Mouse (Mus musculus): ENCODE data around the gene Serpinf1.
"Not testable (repeated sequence)": the region's sequence is repeated elsewhere in the genome, so short reads cannot be mapped to it uniquely, and the experiment has no call there.

The Serpinf1 gene

GRCm38 (mm10) chr11:75420037-75420436, 2.5 kb downstream of the Serpinf1 start:
- ChIA-PET POLR2A (no interaction called here), CTCF (no interaction called here)

GRCm38 (mm10) chr11:75415994-75416393, 6.5 kb downstream of the Serpinf1 start:
- CTCF ChIA-PET: interaction anchor here in 1 of 4 experiments (1.8 kb wide), 1 partner anchor 9 kb away, joined by 7 read pairs; no protein-coding TSS in a partner anchor
- POLR2A ChIA-PET: interaction anchor here in 2 of 4 experiments (0.8 to 1.6 kb wide), 6 partner anchors 12 to 95 kb away, joined by 3 to 5 read pairs (median 4); partner anchors contain the start of genes Rilp (in 1 of the 2) and Tlcd2 (in 1 of the 2)

- ChIA-PET CTCF (interaction anchor here in 2 of 4 experiments (0.7 to 1.8 kb wide), 2 partner anchors 8 kb away, joined by 3 to 7 read pairs; no protein-coding TSS in a partner anchor), POLR2A (interaction anchor here in 2 of 4 experiments (0.5 to 1.6 kb wide), 7 partner anchors 11 to 198 kb away, joined by 3 to 5 read pairs (median 4); partner anchors contain the start of genes Rilp (in 1 of the 2) and Tlcd2 (in 1 of the 2))
Observed at GRCm38 (mm10) chr11:75415096-75415495, 7.4 kb downstream of the Serpinf1 start.

- ChIA-PET POLR2A (interaction anchor here in 3 of 4 experiments (0.6 to 1.4 kb wide), 6 partner anchors 8 to 484 kb away, joined by 3 to 7 read pairs (median 4); partner anchors contain the start of genes Srr (in 1 of the 3) and Tlcd2 (in 1 of the 3)), CTCF (interaction anchor here in 3 of 4 experiments (0.6 to 1.5 kb wide), 3 partner anchors 29 to 120 kb away, joined by 3 to 4 read pairs (median 3); no protein-coding TSS in a partner anchor)
Observed at GRCm38 (mm10) chr11:75410591-75410990, 11.9 kb downstream of the Serpinf1 start.

- POLR2A ChIA-PET: interaction anchor here (0.5 to 1.4 kb wide), 17 partner anchors 8 to 553 kb away, joined by 3 to 13 read pairs (median 3); partner anchors contain the start of genes Prpf8 (in 1 of the 4), Rpa1 (in 1 of the 4), Smyd4 (in 1 of the 4) and Srr (in 1 of the 4)
- CTCF ChIA-PET: interaction anchor here in 3 of 4 experiments (0.6 to 1.5 kb wide), 5 partner anchors 28 to 365 kb away, joined by 3 to 4 read pairs (median 3); no protein-coding TSS in a partner anchor
Observed at GRCm38 (mm10) chr11:75409679-75410575, 12.6 kb downstream of the Serpinf1 start.

- ChIA-PET POLR2A (interaction anchor here in 2 of 4 experiments (0.6 to 1.9 kb wide), 12 partner anchors 15 to 236 kb away, joined by 3 to 8 read pairs (median 4); partner anchors contain the start of genes Tlcd2 (in 2 of the 2), Prpf8 (in 1 of the 2), Serpinf1 (in 1 of the 2) and Wdr81 (in 1 of the 2)), CTCF (interaction anchor here (0.5 to 2.0 kb wide), 49 partner anchors 9 to 1049 kb away, joined by 3 to 10 read pairs (median 3); partner anchors contain the start of genes Rilp (in 2 of the 4), Rtn4rl1 (in 2 of the 4), Serpinf1 (in 1 of the 4) and Serpinf2 (in 1 of the 4))
Observed at GRCm38 (mm10) chr11:75406865-75407264, 15.6 kb downstream of the Serpinf1 start.

GRCm38 (mm10) chr11:75406104-75406503, 16.4 kb downstream of the Serpinf1 start:
- POLR2A ChIA-PET: interaction anchor here in 1 of 4 experiments (0.9 to 1.6 kb wide), 4 partner anchors 20 to 181 kb away, joined by 3 to 4 read pairs (median 3); partner anchors contain the start of genes Prpf8 and Wdr81
- CTCF ChIA-PET: interaction anchor here in 3 of 4 experiments (0.6 to 2.0 kb wide), 13 partner anchors 9 to 321 kb away, joined by 3 to 8 read pairs (median 3); partner anchors contain the start of genes Rilp (in 1 of the 3) and Rtn4rl1 (in 1 of the 3)

GRCm38 (mm10) chr11:75404801-75405200, 17.7 kb downstream of the Serpinf1 start:
- ChIA-PET CTCF (interaction anchor here in 1 of 4 experiments (1.0 to 1.4 kb wide), 3 partner anchors 24 to 226 kb away, joined by 3 to 6 read pairs (median 4); partner anchors contain the start of gene Ovca2), POLR2A (no interaction called here)

GRCm38 (mm10) chr11:75403301-75404052, 19.0 kb downstream of the Serpinf1 start:
- CTCF ChIA-PET: interaction anchor here in 1 of 4 experiments (0.6 to 2.3 kb wide), 7 partner anchors 25 to 235 kb away, joined by 3 to 15 read pairs (median 3); partner anchors contain the start of genes Ovca2 and Rilp
- POLR2A ChIA-PET: interaction anchor here in 2 of 4 experiments (0.6 to 2.3 kb wide), 6 partner anchors 9 to 107 kb away, joined by 3 to 7 read pairs (median 3); partner anchors contain the start of gene Rilp (in 1 of the 2)

GRCm38 (mm10) chr11:75402271-75402690, 20.2 kb downstream of the Serpinf1 start:
- ChIA-PET POLR2A (interaction anchor here (0.6 to 2.3 kb wide), 18 partner anchors 8 to 680 kb away, joined by 3 to 8 read pairs (median 4); partner anchors contain the start of genes Rilp (in 2 of the 4), Tlcd2 (in 2 of the 4), Rpa1 (in 1 of the 4) and Rtn4rl1 (in 1 of the 4)), CTCF (interaction anchor here in 3 of 4 experiments (0.6 to 2.3 kb wide), 12 partner anchors 51 to 232 kb away, joined by 3 to 15 read pairs (median 4); partner anchors contain the start of genes Rilp (in 2 of the 3) and Wdr81 (in 1 of the 3))

GRCm38 (mm10) chr11:75400099-75400498, 22.4 kb downstream of the Serpinf1 start:
- POLR2A ChIA-PET: interaction anchor here (0.6 to 1.9 kb wide), 14 partner anchors 9 to 110 kb away, joined by 3 to 7 read pairs (median 4); partner anchors contain the start of genes Prpf8 (in 2 of the 4), Rilp (in 1 of the 4), Rpa1 (in 1 of the 4) and Smyd4 (in 1 of the 4)
- CTCF ChIA-PET: interaction anchor here in 1 of 4 experiments (0.5 to 0.7 kb wide), 2 partner anchors 190 to 208 kb away, joined by 3 to 4 read pairs; no protein-coding TSS in a partner anchor

- POLR2A ChIA-PET: interaction anchor here in 3 of 4 experiments (1.0 to 1.9 kb wide), 5 partner anchors 15 to 87 kb away, joined by 3 to 7 read pairs (median 4); partner anchors contain the start of genes Prpf8 (in 1 of the 3) and Tlcd2 (in 1 of the 3)
- CTCF ChIA-PET: no interaction called here
Observed at GRCm38 (mm10) chr11:75399411-75399841, 23.1 kb downstream of the Serpinf1 start.

GRCm38 (mm10) chr11:75397452-75397851, 25.0 kb downstream of the Serpinf1 start:
- ChIA-PET CTCF (interaction anchor here in 1 of 4 experiments (1.0 kb wide), 1 partner anchor 9 kb away, joined by 3 read pairs; no protein-coding TSS in a partner anchor), POLR2A (interaction anchor here in 1 of 4 experiments (1.5 kb wide), 1 partner anchor 64 kb away, joined by 3 read pairs; the partner anchor contains the start of gene Tlcd2)

- POLR2A ChIA-PET: interaction anchor here in 1 of 4 experiments (0.9 to 1.4 kb wide), 2 partner anchors 90 to 91 kb away, joined by 3 read pairs; partner anchors contain the start of gene Prpf8
- CTCF ChIA-PET: interaction anchor here in 1 of 4 experiments (1.3 kb wide), 1 partner anchor 11 kb away, joined by 4 read pairs; no protein-coding TSS in a partner anchor
Observed at GRCm38 (mm10) chr11:75395611-75396010, 26.9 kb downstream of the Serpinf1 start.

- POLR2A ChIA-PET: interaction anchor here in 3 of 4 experiments (0.7 to 3.0 kb wide), 7 partner anchors 10 to 1134 kb away, joined by 3 to 20 read pairs (median 5); partner anchors contain the start of gene Tlcd2 (in 2 of the 3)
- CTCF ChIA-PET: not testable (repeated sequence)
Observed at GRCm38 (mm10) chr11:75383529-75383928, 39.0 kb downstream of the Serpinf1 start.

GRCm38 (mm10) chr11:75378786-75379185, 43.7 kb downstream of the Serpinf1 start:
- POLR2A ChIA-PET: interaction anchor here in 2 of 4 experiments (0.6 to 1.3 kb wide), 3 partner anchors 15 to 846 kb away, joined by 3 to 4 read pairs (median 3); no protein-coding TSS in a partner anchor
- CTCF ChIA-PET: not testable (repeated sequence)

All from embryonic stem cell, embryonic (primary cell).